Mouse (Mus musculus) E14TG2a.4 (cell line): ENCODE data around the gene Lars2.

Experiments used
- CTCF ChIP-seq: conservative IDR thresholded peaks from 2 replicates; pipeline ENCODE4 v1.5.1; 2014; ENCODE audit warnings: low read length
- NANOG ChIP-seq: IDR thresholded peaks from 2 replicates; pipeline ENCODE4 v1.6.1; 2014; ENCODE audit warnings: borderline replicate concordance, low read length, mixed read lengths
- POU5F1 ChIP-seq: IDR thresholded peaks from 2 replicates; pipeline ENCODE4 v1.6.1; 2014; ENCODE audit warnings: low read length, borderline replicate concordance

- no peak for TF ChIP-seq CTCF
- no peak for TF ChIP-seq POU5F1
- no peak for TF ChIP-seq NANOG
Observed at GRCm38 (mm10) chr9:123343069-123343468, 23.7 kb upstream of the Lars2 start.
